Mouse (Mus musculus) hindbrain, embryonic 11.5 days (tissue): ENCODE measurements around the gene Rpp25. TPM values are rescaled to one million over a fixed set of nuclear protein-coding genes. Genes with fewer than 3 reads are reported as not detected.

Experiments
- ATAC-seq: fragments of 200-750 bp; cut with Nextera tagmentation; 2 replicates; pipeline ENCODE4 v1.8.0; 2017; ENCODE audit warnings: mild to moderate bottlenecking, moderate TSS enrichment, moderate library complexity; ENCODE audit not compliant: low FRiP score
- DNase-seq: peaks from one replicate; pipeline ENCODE4 v3.0.0-alpha.2; 2015; ENCODE audit warnings: low spot score
- H3K27ac ChIP-seq: fragments of 300-500 bp; sonication (generic); 2 replicates; pipeline ENCODE4 v1.5.1; 2014; ENCODE audit warnings: mild to moderate bottlenecking, low read depth, low read length
- H3K27me3 ChIP-seq: fragments of 300-500 bp; sonication (generic); 2 replicates; pipeline ENCODE4 v1.6.1; 2014; ENCODE audit warnings: mild to moderate bottlenecking, low read length, moderate library complexity, mixed read lengths; ENCODE audit not compliant: control insufficient read depth, insufficient read depth
- H3K36me3 ChIP-seq: fragments of 300-500 bp; sonication (generic); 2 replicates; pipeline ENCODE4 v1.6.1; 2014; ENCODE audit warnings: mild to moderate bottlenecking, low read length, moderate library complexity, mixed read lengths; ENCODE audit not compliant: control insufficient read depth, insufficient read depth
- H3K4me1 ChIP-seq: fragments of 300-500 bp; sonication (generic); replicated peaks from 2 replicates; pipeline ENCODE4 v1.6.1; 2014; ENCODE audit warnings: low read length, mixed read lengths; ENCODE audit not compliant: control insufficient read depth, insufficient read depth
- H3K4me2 ChIP-seq: fragments of 300-500 bp; sonication (generic); replicated peaks from 2 replicates; pipeline ENCODE4 v1.6.1; 2014; ENCODE audit warnings: mild to moderate bottlenecking, low read depth, low read length
- H3K4me3 ChIP-seq: fragments of 300-500 bp; sonication (generic); 2 replicates; pipeline ENCODE4 v1.5.1; 2014; ENCODE audit warnings: low read depth, low read length
- H3K9ac ChIP-seq: fragments of 300-500 bp; sonication (generic); 2 replicates; pipeline ENCODE4 v1.6.1; 2014; ENCODE audit warnings: low read depth, low read length
- H3K9me3 ChIP-seq: fragments of 300-500 bp; sonication (generic); 2 replicates; pipeline ENCODE4 v1.6.1; 2016; ENCODE audit warnings: low read length; ENCODE audit not compliant: control insufficient read depth
- WGBS: fragments of 180-500 bp; shearing (Covaris S2); extraction: QIAGEN DNeasy Blood & Tissue Kit; methylation state at CpG from one replicate; pipeline ENCODE4 v1.1.7; 2014; 5-methylcytosine and 5-hydroxymethylcytosine counted together
- polyA plus RNA-seq: library from polyadenylated mRNA; unstranded; fragments of >200 nt; fragmentation: Nextera tagmentation; extraction: Ambion mirVana; gene quantifications from 2 replicates; pipeline ENCODE4 v1.2.1, GENCODE M21; 2014

Rpp25 gene
- polyA plus RNA-seq, 1 experiment from 2014 or later: 10.5 TPM

- no peaks in the 10 kb centered on the region for H3K27me3 ChIP-seq
- no peak for ATAC-seq
- no peak overlapping the region for H3K27ac ChIP-seq
- no peaks in the 10 kb centered on the region for H3K9me3 ChIP-seq
- no peak for DNase-seq
- H3K4me1 ChIP-seq: no peaks in the 10 kb centered on the region
- 75% methylated on average over 7 of the region's 7 CpGs for WGBS
- no peak overlapping the region for H3K9ac ChIP-seq
- H3K36me3 ChIP-seq: no peaks in the 10 kb centered on the region
- no peak overlapping the region for H3K4me2 ChIP-seq
- no peak overlapping the region for H3K4me3 ChIP-seq
These were observed 16.0 kb upstream of the Rpp25 start for GRCm38 (mm10) chr9:57487807-57488206.

- Histone ChIP-seq H3K27me3 (no peaks in the 10 kb centered on the region; the same call in 1 of the 2 replicates), H3K4me1 (no peaks in the 10 kb centered on the region), H3K9ac (no peak overlapping the region), H3K36me3 (no peaks in the 10 kb centered on the region), H3K27ac (no peak overlapping the region), H3K9me3 (no peaks in the 10 kb centered on the region), H3K4me3 (no peak overlapping the region), H3K4me2 (no peak overlapping the region)
- WGBS: 90% methylated on average over 2 of the region's 2 CpGs
- ATAC-seq: no peak
- no peak for DNase-seq
These were observed 10.3 kb upstream of the Rpp25 start for GRCm38 (mm10) chr9:57493532-57493931.

GRCm38 (mm10) chr9:57494970-57495369 lies 8.9 kb upstream of the Rpp25 start:
- no peak for ATAC-seq

GRCm38 (mm10) chr9:57497236-57497635 lies 6.6 kb upstream of the Rpp25 start:
- no peaks in the 10 kb centered on the region for H3K36me3 ChIP-seq
- peaks cover 4% of the 10 kb centered on the region; the same call in 1 of the 2 replicates for H3K4me1 ChIP-seq
- no peak overlapping the region for H3K27ac ChIP-seq
- no peak overlapping the region for H3K9ac ChIP-seq
- H3K9me3 ChIP-seq: no peaks in the 10 kb centered on the region
- no peak overlapping the region for H3K4me2 ChIP-seq
- peaks cover 16% of the 10 kb centered on the region for H3K27me3 ChIP-seq
- no peak overlapping the region for H3K4me3 ChIP-seq
- ATAC-seq (no peak), DNase-seq (no peak)
- WGBS: 73% methylated on average over 5 of the region's 5 CpGs

More at GRCm38 (mm10) chr9:57494970-57495369, 8.9 kb upstream of the Rpp25 start:
- H3K4me1 ChIP-seq: no peaks in the 10 kb centered on the region
- no peak overlapping the region for H3K9ac ChIP-seq
- no peaks in the 10 kb centered on the region; the same call in 1 of the 2 replicates for H3K27me3 ChIP-seq
- no peaks in the 10 kb centered on the region for H3K36me3 ChIP-seq
- H3K9me3 ChIP-seq: no peaks in the 10 kb centered on the region
- no peak overlapping the region for H3K27ac ChIP-seq
- no peak for DNase-seq
- H3K4me2 ChIP-seq: no peak overlapping the region
- no peak overlapping the region for H3K4me3 ChIP-seq

GRCm38 (mm10) chr9:57498536-57498935 lies 5.3 kb upstream of the Rpp25 start:
- Histone ChIP-seq H3K27ac (peak overlapping the region; percentile 33; the same call in 1 of the 2 replicates), H3K27me3 (peaks cover 29% of the 10 kb centered on the region), H3K9ac (no peak overlapping the region), H3K4me3 (no peak overlapping the region), H3K4me2 (no peak overlapping the region), H3K4me1 (peaks cover 9% of the 10 kb centered on the region; the same call in 1 of the 2 replicates), H3K36me3 (no peaks in the 10 kb centered on the region), H3K9me3 (no peaks in the 10 kb centered on the region)
- DNase-seq: no peak
- no peak for ATAC-seq
- WGBS: 50% methylated on average over 7 of the region's 7 CpGs

GRCm38 (mm10) chr9:57501452-57501851 lies 2.4 kb upstream of the Rpp25 start:
- ATAC-seq (no peak), DNase-seq (no peak)
- H3K27ac ChIP-seq: peak overlapping the region; percentile 42; the same call in 1 of the 2 replicates
- WGBS: 6% methylated on average over 13 of the region's 13 CpGs
- peaks cover 14% of the 10 kb centered on the region for H3K4me1 ChIP-seq
- H3K27me3 ChIP-seq: peaks cover 58% of the 10 kb centered on the region
- peak overlapping the region; percentile 14 for H3K4me3 ChIP-seq
- peak overlapping the region; percentile 2 for H3K4me2 ChIP-seq
- no peaks in the 10 kb centered on the region for H3K36me3 ChIP-seq
- 0 out of 2 replicates have a peak overlapping the region, but pooled peaks have one; percentile 23 for H3K9ac ChIP-seq
- no peaks in the 10 kb centered on the region for H3K9me3 ChIP-seq

GRCm38 (mm10) chr9:57501861-57502260 lies 2.0 kb upstream of the Rpp25 start:
- Histone ChIP-seq H3K9me3 (no peaks in the 10 kb centered on the region), H3K27ac (peak overlapping the region; percentile 42; the same call in 1 of the 2 replicates), H3K9ac (0 out of 2 replicates have a peak overlapping the region, but pooled peaks have one; percentile 23), H3K36me3 (no peaks in the 10 kb centered on the region), H3K4me2 (peak overlapping the region; percentile 2), H3K27me3 (peaks cover 60% of the 10 kb centered on the region), H3K4me3 (peak overlapping the region; percentile 14), H3K4me1 (peaks cover 14% of the 10 kb centered on the region)
- peak; percentile 37; the same call in 1 of the 2 replicates for ATAC-seq
- peak; percentile 70 for DNase-seq
- WGBS: 2% methylated on average over 20 of the region's 20 CpGs

- ATAC-seq (0 out of 2 replicates have a peak, but pooled peaks have one; percentile 4), DNase-seq (peak; percentile 52)
- Histone ChIP-seq H3K36me3 (no peaks in the 10 kb centered on the region), H3K9me3 (no peaks in the 10 kb centered on the region), H3K4me1 (peaks cover 14% of the 10 kb centered on the region), H3K27me3 (peaks cover 60% of the 10 kb centered on the region), H3K27ac (no peak overlapping the region), H3K9ac (no peak overlapping the region), H3K4me3 (peak overlapping the region; percentile 37), H3K4me2 (peak overlapping the region; percentile 77)
- 3% methylated on average over 23 of the region's 23 CpGs for WGBS
These were observed 760 bp upstream of the Rpp25 start for GRCm38 (mm10) chr9:57502911-57503621.

- under 1% methylated on average over 34 of the region's 34 CpGs for WGBS
- no peaks in the 10 kb centered on the region for H3K36me3 ChIP-seq
- H3K4me1 ChIP-seq: peaks cover 14% of the 10 kb centered on the region
- peaks cover 60% of the 10 kb centered on the region for H3K27me3 ChIP-seq
- no peak overlapping the region for H3K27ac ChIP-seq
- ATAC-seq (0 out of 2 replicates have a peak, but pooled peaks have one; percentile 41), DNase-seq (peak; percentile 69)
- peak overlapping the region; percentile 77 for H3K4me2 ChIP-seq
- peak overlapping the region; percentile 37 for H3K4me3 ChIP-seq
- H3K9ac ChIP-seq: 0 out of 2 replicates have a peak overlapping the region, but pooled peaks have one; percentile 41
- H3K9me3 ChIP-seq: no peaks in the 10 kb centered on the region
These were observed 515 bp downstream of the Rpp25 start for GRCm38 (mm10) chr9:57504381-57504700.
